Mouse (Mus musculus) adrenal gland, adult 2 months (tissue): Measurements from ENCODE around the gene Mtch2. TPM values are rescaled to one million over a fixed set of nuclear protein-coding genes. Genes with fewer than 3 reads are reported as not detected.
"Not testable (repeated sequence)": the region's sequence is repeated elsewhere in the genome, so short reads cannot be mapped to it uniquely, and the experiment has no call there.

ENCODE experiments used
- DNase-seq: peaks from one replicate; pipeline ENCODE4 v3.0.0; 2021
- polyA plus RNA-seq: library from polyadenylated mRNA; depleted of rRNA; stranded (reverse); fragments of >200 nt; gene quantifications from 2 replicates; pipeline ENCODE4 v1.2.3, GENCODE M21; 2012
- total RNA-seq, 2 experiments: library from RNA; stranded (reverse); gene quantifications; 2 replicates each; pipeline ENCODE4 v1.2.3; 2021

The Mtch2 gene
- total and polyA plus RNA-seq, 3 experiments = 36.0 to 267 (median 264) TPM

- DNase-seq = no peak
Measured at GRCm38 (mm10) chr2:90861486-90861885, 14.5 kb downstream of the Mtch2 start.

GRCm38 (mm10) chr2:90864184-90864583 lies 17.2 kb downstream of the Mtch2 start:
- no peak for DNase-seq

DNA sequence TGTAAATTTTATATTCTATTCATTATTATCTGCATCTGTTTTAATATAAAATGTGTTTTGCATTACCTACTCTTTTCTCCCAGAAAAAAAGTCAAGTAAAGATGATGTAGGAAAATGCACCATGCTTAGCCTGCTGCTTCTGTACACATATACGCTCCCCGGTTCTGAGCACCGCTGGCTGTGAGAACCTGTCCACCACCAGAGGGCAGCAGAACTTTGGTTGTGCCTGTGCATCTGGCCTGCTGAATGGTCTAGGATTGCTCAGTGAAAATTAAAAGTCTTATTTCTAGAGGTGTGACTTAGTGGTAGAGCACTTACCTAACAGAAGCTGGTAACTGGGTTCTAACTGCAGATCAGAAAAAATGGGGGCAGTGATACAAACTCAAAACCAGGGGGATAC lies 19.6 kb downstream of the Mtch2 start:
- DNase-seq = peak; percentile 81

DNA sequence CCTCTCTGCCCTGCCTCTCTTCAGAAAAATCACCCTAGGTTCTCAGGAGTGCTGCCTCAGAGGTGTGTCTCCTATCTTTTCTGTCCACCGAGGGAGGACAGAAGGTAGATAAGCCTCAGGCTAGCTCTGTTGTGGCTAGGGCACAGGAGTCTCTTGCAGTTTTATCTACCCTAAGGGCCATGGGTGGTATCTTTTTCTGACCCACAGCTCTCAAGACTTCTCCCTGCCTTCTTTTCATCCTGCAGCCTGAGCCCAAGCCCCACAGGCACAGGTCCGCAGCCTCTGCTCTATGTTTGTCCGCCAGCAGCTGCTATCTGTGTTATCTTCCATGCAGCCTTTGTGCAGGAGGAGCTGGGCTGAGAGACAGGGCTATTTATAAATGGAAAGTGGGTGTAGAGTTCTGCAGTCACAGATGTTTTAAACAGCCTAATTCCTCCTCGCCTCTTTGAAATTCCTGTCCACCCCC lies 23.2 kb downstream of the Mtch2 start:
- DNase-seq = no peak

DNA sequence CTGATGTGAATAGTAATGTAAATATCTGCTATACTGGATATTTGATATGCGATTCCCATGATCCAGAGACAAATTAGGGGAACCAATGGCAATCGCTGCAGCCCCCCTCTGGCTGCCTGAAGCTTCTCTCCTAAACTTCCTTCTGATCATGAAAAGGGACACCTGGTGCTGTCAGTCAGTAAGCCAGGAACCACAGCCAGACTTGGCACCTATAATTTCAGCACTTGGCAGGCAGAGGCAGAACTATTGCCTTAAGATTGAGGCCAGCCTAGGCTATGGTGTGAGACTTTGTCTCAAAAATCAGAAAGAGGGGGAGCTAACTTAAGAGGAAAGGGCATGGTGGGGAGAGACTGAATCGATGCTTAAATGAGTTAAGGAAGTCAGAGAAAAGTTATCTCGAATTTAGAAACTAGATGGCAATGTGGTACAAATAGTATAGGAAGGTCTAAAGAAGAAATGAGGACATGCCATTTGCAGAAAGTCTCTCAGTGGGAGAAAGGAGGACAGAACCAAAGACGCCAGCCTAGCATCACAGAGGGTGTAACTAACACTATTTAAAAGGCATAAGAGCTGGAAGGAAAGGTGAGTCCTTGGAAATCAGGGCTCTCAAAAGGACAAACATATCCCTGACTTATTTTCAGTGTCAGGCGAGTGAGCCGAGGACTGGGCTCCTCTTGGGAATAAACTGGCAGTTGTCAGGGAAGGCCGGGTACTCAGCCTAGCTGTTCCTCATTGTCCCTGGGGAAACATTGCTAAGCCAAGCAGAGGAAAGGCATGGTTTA lies 24.4 kb downstream of the Mtch2 start:
- DNase-seq = peak; percentile 18

- DNase-seq = no peak
Measured at GRCm38 (mm10) chr2:90874025-90874424, 27.1 kb downstream of the Mtch2 start.

DNA sequence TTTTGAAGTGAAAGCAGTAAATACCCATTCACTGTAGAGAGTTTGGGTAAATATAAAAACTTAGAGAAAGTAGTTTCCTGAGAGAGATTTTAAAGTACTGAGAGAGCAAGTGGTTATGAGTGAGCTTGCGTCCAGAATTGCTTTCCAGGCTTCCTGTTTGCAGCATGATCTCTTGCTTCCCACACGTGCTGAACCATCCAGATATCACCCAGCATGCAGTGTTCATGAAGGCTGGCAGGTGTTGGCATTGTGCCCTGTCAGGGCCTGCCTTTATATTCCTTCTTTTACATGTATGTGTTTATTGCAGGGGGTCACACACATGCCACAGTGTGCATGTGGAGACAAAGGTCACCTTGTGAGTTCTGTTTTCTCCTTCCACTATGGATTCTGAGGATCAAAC lies 28.3 kb downstream of the Mtch2 start:
- DNase-seq = no peak

DNA sequence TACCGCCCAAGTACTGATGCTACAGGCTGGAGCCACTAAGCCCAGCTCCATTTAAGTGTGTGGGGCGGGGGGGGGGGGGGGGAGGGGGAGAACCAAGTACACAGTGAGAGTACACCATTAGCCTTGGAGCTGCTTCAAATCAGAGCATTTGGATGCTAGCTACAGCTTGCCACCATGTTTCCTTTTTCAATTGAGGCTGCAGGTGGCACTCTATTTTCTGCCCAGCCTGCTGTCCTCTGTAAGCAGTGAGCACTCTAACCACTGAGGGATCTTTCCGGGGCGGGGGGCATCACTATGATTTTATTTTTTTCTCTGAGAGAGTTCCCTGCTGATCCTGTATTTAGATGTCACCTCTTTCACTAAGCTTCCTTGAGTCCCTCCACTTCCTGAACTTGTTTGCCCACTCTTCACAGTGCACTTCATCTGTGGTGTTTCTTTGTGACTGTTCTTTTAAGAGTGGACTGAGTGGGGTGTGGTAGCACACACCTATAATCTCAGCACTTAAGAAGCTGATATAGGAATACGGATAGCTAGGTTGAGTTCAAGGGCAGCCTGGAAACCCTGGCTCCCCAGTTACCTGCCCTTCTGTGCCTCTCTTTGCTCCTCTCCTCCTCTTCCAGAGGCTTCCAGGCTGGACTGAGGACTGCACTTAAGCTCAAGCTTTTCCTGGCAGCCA lies 30.8 kb downstream of the Mtch2 start:
- DNase-seq = no peak

GRCm38 (mm10) chr2:90879419-90879818 lies 32.5 kb downstream of the Mtch2 start:
- no peak for DNase-seq

- no peak for DNase-seq
Measured at GRCm38 (mm10) chr2:90880144-90880785, 33.3 kb downstream of the Mtch2 start.

DNA sequence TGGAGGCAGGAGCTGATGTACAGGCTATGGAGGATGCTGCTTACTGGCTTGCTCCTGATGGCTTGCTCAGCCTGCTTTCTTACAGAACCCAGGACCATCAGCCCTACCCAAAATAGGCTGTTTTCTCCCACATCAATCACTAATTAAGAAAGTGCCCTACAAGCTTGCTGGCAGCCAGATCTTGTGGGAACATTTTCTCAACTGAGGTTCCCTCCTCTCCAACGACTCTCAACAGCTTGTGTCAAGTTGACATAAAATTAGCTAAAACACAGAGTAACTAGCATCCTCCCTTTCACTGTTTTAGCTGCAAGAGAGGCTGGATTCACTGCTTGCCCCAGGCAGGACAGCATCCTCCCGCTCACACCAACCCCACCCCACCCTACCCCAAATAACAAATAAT lies 34.9 kb downstream of the Mtch2 start:
- no peak for DNase-seq

DNA sequence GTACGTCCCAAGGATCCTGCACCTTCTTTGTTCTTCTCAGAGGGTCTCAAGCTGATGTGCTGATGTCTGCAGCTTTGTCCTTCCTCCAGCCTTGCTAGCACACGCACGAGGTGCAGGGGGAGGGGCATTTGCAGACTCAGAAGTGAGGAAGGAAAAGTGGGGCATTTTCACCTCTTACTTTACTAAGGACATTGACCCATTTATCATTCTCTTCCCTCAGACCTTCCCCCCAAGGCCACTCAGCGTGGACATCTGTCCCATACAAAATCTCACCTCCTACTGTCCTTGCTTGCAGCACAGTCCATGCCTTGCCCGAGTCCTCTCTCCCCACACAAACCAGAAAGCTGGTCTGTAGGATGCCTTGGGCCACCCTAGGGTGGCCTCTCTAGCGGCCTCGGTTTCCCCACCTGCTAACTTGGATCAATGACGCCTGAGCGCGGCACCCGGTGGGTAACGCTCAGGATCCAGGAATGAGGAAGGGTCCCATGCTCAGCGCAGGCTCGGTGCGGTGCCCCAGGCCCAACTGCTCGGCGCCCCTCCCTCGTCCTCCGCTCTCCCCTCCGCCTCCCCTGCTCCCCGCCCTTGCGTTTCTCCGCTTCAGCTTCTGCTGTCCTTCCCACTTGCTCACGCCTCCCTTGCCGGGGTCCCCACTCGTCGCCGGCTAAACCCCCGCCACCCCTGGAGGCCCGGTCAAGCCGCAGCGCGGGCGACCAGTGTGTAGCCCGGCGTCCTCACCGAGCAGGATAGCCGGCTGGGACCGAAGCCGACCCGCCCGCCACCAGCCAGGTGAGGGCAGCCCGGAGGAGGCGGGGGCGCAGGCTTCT lies 38.5 kb downstream of the Mtch2 start, which contains the start of gene C1qtnf4:
C1qtnf4 (plus strand) TSS at position 643 of the 824 bp plus-strand sequence.
- peak; percentile 35 for DNase-seq

DNA sequence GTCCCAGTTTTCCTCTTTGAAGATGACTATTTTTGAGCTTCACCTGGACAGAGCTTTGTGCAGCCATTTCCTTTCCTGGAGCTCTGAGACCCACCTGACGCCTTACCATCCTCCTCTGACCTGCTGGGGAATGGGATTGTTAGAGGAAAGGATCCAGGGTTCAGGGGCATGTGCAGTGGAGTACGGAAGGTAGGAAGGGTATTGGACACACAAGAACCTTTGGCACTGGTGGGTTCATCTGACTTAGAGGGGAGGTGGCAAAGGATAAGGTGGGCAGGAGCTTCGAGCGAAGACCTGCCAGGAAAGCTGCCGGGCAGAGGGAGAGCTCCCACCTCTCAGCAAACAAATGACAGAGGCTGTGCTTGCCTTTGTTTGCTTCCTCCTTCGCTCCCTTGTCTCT lies 39.5 kb downstream of the Mtch2 start:
- no peak for DNase-seq

DNA sequence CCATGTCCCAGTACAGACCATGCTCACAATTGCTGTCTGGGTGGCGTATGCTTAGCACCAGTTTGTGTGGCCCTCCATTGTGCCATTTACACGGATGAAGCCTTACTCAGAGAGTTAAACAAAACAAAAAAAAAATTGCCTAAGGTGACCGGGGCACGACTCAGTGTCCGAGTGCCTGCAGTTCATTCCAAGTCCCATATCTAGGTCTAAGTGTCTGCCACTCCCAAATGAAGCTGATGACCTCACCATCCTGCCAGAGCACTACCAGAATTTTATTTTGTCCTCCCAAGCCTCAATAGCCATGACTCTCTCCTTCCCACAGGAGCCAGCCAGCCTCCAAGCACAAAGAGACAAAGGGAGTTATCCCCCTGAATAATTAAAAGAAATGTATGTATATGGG lies 40.7 kb downstream of the Mtch2 start:
- no peak for DNase-seq

- DNase-seq = peak; percentile 62
Measured at GRCm38 (mm10) chr2:90889550-90890548, 42.9 kb downstream of the Mtch2 start.

- DNase-seq = no peak
Measured at GRCm38 (mm10) chr2:90893673-90894298, 46.8 kb downstream of the Mtch2 start.

GRCm38 (mm10) chr2:90894299-90894677 lies 47.3 kb downstream of the Mtch2 start:
- DNase-seq = not testable (repeated sequence)

DNA sequence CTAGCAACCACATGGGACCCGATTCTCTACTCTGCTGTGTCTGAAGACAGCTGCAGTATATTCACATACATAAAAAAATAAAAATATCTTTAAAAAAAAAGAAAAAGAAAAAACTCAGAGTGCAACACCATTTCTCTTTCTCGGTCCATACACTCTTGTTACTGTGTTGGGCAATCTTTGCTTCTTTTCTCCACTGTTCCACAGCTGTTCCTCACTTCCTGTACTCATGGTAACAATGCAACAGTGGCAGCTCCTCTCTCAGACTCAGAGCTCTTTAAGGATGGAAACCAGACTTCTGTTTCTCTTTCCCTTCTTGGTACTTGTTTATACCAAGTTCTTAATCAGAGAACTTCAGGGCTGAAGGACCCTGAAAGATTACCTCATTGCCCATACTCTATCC lies 56.4 kb downstream of the Mtch2 start:
- no peak for DNase-seq

- peak; percentile 91 for DNase-seq
Measured at GRCm38 (mm10) chr2:90904076-90904855, 57.3 kb downstream of the Mtch2 start, which contains the start of the genes Kbtbd4 and Ndufs3. Gene Kbtbd4, plus strand, starts transcription at chr2:90904740. Gene Ndufs3, minus strand, starts transcription at chr2:90904827.
